Mouse (Mus musculus) intestine, postnatal 0 days (tissue): ENCODE results near the gene Hoxb1. TPM values are rescaled to one million over a fixed set of nuclear protein-coding genes. Genes with fewer than 3 reads are reported as not detected.
A peak's percentile ranks its signal among the peaks of the same experiment; 100 is the strongest.

Source experiments
- ATAC-seq: fragments of 200-750 bp; cut with Nextera tagmentation; 2 replicates; pipeline ENCODE4 v1.8.0; 2017; ENCODE audit warnings: mild to moderate bottlenecking, moderate TSS enrichment, moderate library complexity
- H3K27ac ChIP-seq: fragments of 300-500 bp; sonication (generic); 2 replicates; pipeline ENCODE4 v1.5.1; 2014; ENCODE audit warnings: mild to moderate bottlenecking, low read depth, low read length, moderate library complexity
- H3K27me3 ChIP-seq: fragments of 300-500 bp; sonication (generic); replicated peaks from 2 replicates; pipeline ENCODE4 v1.6.1; 2014; ENCODE audit warnings: low read length, mixed read lengths; ENCODE audit not compliant: control insufficient read depth, insufficient read depth
- H3K36me3 ChIP-seq: fragments of 300-500 bp; sonication (generic); 2 replicates; pipeline ENCODE4 v1.6.1; 2014; ENCODE audit warnings: mild to moderate bottlenecking, moderate library complexity; ENCODE audit not compliant: control insufficient read depth, insufficient read depth
- H3K4me1 ChIP-seq: fragments of 300-500 bp; sonication (generic); replicated peaks from 2 replicates; pipeline ENCODE4 v1.6.1; 2014; ENCODE audit warnings: antibody characterized with exemption, low read length, mixed read lengths; ENCODE audit not compliant: control insufficient read depth, insufficient read depth
- H3K4me2 ChIP-seq: fragments of 300-500 bp; sonication (generic); replicated peaks from 2 replicates; pipeline ENCODE4 v1.6.1; 2014; ENCODE audit warnings: low read depth, mild to moderate bottlenecking, moderate library complexity
- H3K4me3 ChIP-seq: fragments of 300-500 bp; sonication (generic); 2 replicates; pipeline ENCODE4 v1.5.1; 2014; ENCODE audit warnings: low read depth, low read length
- H3K9ac ChIP-seq: fragments of 300-500 bp; sonication (generic); 2 replicates; pipeline ENCODE4 v1.6.1; 2014; ENCODE audit warnings: mild to moderate bottlenecking, low read depth, low read length
- H3K9me3 ChIP-seq: fragments of 300-500 bp; sonication (generic); 2 replicates; pipeline ENCODE4 v1.6.1; 2016; ENCODE audit warnings: mixed run types; ENCODE audit not compliant: control insufficient read depth
- CTCF ChIP-seq: sonication (generic); IDR thresholded peaks from 2 replicates; pipeline ENCODE4 v1.5.1; 2016; ENCODE audit warnings: low read depth, mild to moderate bottlenecking, control low read depth, antibody characterized with exemption, moderate library complexity
- WGBS: fragments of 180-500 bp; shearing (Covaris S2); extraction: QIAGEN DNeasy Blood & Tissue Kit; methylation state at CpG from one replicate; pipeline ENCODE4 v1.1.7; 2014; 5-methylcytosine and 5-hydroxymethylcytosine counted together
- polyA plus RNA-seq: library from polyadenylated mRNA; unstranded; fragments of >200 nt; fragmentation: Nextera tagmentation; extraction: Ambion mirVana; gene quantifications from 2 replicates; pipeline ENCODE4 v1.2.1, GENCODE M21; 2015

Gene Hoxb1
- polyA plus RNA-seq, 1 experiment from 2014 or later, result not detected

DNA sequence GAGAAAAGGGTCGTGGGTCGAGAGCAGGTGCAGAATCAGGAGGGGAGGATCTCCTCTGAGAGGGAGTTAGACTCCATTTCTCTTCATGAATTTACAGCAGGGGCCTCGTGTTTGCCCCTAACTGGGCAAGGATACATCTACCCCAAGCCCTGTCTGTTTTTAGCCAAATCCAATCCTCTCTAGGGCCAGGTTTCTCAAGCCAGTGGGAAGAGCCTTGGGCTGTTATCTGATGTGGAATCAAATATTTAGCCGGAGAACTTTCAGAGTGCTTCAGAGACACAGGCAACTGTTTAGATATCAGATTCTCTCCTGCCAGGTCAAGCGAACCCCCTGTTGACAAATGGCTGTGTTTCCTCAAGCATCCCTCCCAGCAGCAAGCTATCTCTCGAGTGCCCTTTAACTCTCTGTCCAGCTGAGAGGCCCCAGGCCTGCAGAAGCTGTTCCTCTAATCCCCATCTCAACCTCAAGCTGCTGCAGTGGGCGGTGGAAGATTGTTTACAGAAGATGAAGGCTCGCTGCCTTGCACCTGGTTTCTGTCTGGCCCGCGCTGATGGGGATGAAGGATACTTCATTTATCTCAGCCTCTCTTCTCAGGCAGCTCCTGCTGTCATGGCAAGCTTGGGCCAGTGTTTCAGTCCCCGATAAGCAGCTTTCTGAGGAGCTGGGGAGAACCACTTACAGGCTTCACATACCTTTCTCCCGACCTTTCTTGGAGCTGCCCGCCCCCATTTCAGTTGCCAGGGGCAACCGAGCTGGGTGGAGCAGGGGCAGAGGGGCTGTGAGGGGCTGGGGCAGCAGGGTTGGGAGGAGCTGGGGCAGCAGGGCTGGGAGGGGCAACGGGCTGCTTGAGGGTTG, 31.4 kb downstream of the Hoxb1 start:
- no peak for TF ChIP-seq CTCF
- H3K27ac ChIP-seq, result no peak overlapping the region
- no peak overlapping the region for H3K4me3 ChIP-seq
- WGBS, result 20% methylated on average over 15 of the region's 15 CpGs
- H3K4me1 ChIP-seq, result no peaks in the 10 kb centered on the region
- H3K9ac ChIP-seq, result no peak overlapping the region
- ATAC-seq, result no peak
- H3K27me3 ChIP-seq, result 0 out of 2 replicates have a peak, but pooled peaks cover 2% of the 10 kb centered on the region
- H3K4me2 ChIP-seq, result no peak overlapping the region
- no peaks in the 10 kb centered on the region for H3K9me3 ChIP-seq
- H3K36me3 ChIP-seq, result no peaks in the 10 kb centered on the region

DNA sequence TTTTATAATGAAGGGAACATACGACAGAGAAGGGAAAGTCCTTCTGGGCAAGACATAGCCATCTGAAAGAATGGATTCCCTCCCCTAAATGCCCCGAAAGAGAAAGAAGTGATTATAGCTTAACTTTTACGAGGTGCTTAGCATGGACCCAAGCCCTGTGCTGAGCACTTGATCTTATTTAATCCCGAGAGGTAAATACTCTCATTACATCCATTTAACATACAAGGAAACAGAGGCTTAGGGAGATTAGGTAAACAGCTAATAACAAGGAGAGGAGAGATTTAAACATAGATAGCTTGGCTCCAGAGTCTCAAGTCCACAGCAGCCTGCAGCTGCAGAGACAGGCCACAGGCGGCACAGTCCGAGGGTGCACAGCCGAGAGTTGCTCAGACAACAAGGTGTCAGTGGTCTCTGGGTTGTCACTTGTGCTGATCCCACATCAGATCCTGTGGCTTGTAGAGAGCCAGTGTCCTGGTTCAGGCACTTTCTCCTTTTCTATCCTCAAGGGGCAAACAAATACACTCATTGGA, 32.3 kb downstream of the Hoxb1 start:
- ATAC-seq, result 0 out of 2 replicates have a peak, but pooled peaks have one; percentile 33
- Histone ChIP-seq H3K27me3 (0 out of 2 replicates have a peak, but pooled peaks cover 3% of the 10 kb centered on the region), H3K4me3 (no peak overlapping the region), H3K4me1 (no peaks in the 10 kb centered on the region), H3K9ac (no peak overlapping the region), H3K4me2 (no peak overlapping the region), H3K27ac (no peak overlapping the region), H3K36me3 (no peaks in the 10 kb centered on the region), H3K9me3 (no peaks in the 10 kb centered on the region)
- 20% methylated on average over 7 of the region's 7 CpGs for WGBS
- TF ChIP-seq CTCF, result peak; percentile 58

DNA sequence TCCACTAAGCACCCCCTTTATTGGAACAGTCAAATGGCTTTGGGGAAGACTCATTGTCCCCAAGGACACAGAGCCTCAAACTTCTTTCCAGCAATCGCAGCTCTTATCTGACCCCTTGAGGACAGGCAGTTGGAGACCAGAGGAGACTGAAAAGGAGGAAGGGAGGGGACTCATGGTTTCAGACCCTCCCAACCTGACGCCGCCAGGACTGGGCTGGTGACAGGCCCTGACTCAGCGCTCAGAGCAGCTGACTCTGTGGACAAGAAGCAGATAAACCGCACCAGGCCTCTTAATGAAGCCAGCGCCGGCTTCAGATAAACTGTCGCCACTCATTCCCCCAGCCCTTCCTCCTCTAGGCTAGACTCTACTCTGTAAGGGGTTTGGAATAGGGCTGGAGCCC, 34.4 kb downstream of the Hoxb1 start:
- Histone ChIP-seq H3K9me3 (no peaks in the 10 kb centered on the region), H3K4me2 (no peak overlapping the region), H3K36me3 (no peaks in the 10 kb centered on the region), H3K9ac (no peak overlapping the region), H3K27ac (no peak overlapping the region), H3K27me3 (0 out of 2 replicates have a peak, but pooled peaks cover 3% of the 10 kb centered on the region), H3K4me3 (no peak overlapping the region), H3K4me1 (peaks cover 4% of the 10 kb centered on the region; the same call in 1 of the 2 replicates)
- TF ChIP-seq CTCF, result peak; percentile 33; the same call in 1 of the 2 replicates
- 26% methylated on average over 8 of the region's 8 CpGs for WGBS
- ATAC-seq, result no peak

DNA sequence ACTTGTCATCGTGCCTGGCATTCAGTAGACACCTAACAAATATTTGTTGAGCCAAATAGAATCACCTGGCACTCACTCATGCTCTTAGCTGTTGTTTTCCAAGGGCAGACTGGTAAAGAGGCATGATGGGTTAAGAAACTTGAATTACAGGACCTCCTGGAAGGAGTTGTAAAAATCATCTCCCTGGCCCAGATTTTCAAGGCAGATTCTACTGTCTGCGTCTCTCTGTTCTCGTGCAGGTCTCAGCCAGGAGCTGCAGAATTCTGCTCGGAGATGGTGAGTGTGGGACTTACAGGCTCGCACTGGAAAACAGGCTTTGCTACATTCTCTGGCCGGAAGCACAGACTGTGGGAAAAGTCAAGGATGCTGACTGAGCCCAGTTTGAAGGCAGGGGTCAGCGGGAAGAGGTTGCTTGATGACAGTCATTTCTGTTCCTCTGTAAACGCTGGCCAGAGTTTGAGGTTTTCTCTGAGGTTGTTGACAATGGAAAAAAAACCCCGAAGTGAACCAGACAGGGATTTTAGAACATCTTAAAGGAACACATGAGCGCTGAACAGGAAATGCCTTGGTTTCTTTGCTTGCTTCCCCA, 38.6 kb downstream of the Hoxb1 start:
- H3K9me3 ChIP-seq, result no peaks in the 10 kb centered on the region
- H3K4me3 ChIP-seq, result no peak overlapping the region
- H3K27me3 ChIP-seq, result peaks cover 14% of the 10 kb centered on the region; the same call in 1 of the 2 replicates
- H3K36me3 ChIP-seq, result no peaks in the 10 kb centered on the region
- no peak overlapping the region for H3K27ac ChIP-seq
- no peak for TF ChIP-seq CTCF
- no peak overlapping the region for H3K4me2 ChIP-seq
- ATAC-seq, result no peak
- no peak overlapping the region for H3K9ac ChIP-seq
- WGBS, result 34% methylated on average over 10 of the region's 10 CpGs
- H3K4me1 ChIP-seq, result peaks cover 9% of the 10 kb centered on the region; the same call in 1 of the 2 replicates

DNA sequence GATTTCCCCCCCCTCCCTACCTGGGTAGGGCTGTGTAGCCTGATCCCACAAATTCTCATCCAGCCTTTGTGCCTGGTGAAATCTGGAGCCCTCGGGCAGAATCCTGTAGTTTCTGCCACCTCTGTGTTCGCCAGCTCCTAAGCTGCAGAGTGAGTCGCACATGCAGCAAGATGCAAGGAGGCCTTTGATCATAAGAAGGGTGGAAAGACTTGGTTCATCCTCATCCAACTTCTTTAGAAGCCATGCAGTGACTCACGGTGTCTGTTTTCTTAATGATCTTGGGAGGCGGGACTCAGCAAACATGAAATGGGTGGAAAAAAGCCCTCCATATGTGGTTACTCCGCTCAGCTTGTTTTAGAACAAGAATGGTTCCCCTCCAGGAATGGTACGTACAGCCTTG, 39.3 kb downstream of the Hoxb1 start:
- Histone ChIP-seq H3K4me3 (no peak overlapping the region), H3K27me3 (peaks cover 14% of the 10 kb centered on the region; the same call in 1 of the 2 replicates), H3K27ac (no peak overlapping the region), H3K9me3 (no peaks in the 10 kb centered on the region), H3K9ac (no peak overlapping the region), H3K4me1 (peaks cover 9% of the 10 kb centered on the region; the same call in 1 of the 2 replicates), H3K36me3 (no peaks in the 10 kb centered on the region), H3K4me2 (no peak overlapping the region)
- TF ChIP-seq CTCF, result no peak
- 72% methylated on average over 7 of the region's 7 CpGs for WGBS
- no peak for ATAC-seq

DNA sequence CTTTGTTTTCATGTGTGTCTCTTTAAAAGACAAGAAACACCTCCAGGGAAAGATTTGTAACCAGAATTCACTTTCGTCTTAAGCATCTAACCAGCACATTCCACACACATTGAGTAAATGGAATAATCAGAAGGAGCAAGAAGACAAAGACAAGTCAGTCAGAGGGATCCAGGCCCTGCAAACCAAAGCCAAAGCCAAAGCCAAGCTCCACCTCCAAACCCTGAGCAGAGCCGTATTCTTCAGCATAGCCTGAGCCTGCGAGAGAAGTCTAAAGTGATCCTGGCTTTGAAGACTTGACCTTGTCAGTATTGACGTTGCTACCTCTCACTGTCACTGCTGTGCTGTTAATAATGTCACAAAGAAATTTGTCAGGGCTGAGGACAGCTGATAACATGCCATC, 40.0 kb downstream of the Hoxb1 start:
- H3K36me3 ChIP-seq, result no peaks in the 10 kb centered on the region
- no peak overlapping the region for H3K4me2 ChIP-seq
- no peak overlapping the region for H3K27ac ChIP-seq
- H3K4me1 ChIP-seq, result peaks cover 9% of the 10 kb centered on the region; the same call in 1 of the 2 replicates
- H3K9ac ChIP-seq, result no peak overlapping the region
- no peak overlapping the region for H3K4me3 ChIP-seq
- 69% methylated on average over 4 of the region's 4 CpGs for WGBS
- peaks cover 14% of the 10 kb centered on the region; the same call in 1 of the 2 replicates for H3K27me3 ChIP-seq
- TF ChIP-seq CTCF, result no peak
- ATAC-seq, result no peak
- H3K9me3 ChIP-seq, result no peaks in the 10 kb centered on the region
